Mouse (Mus musculus) stomach, postnatal 0 days (tissue): ENCODE measurements at regions not wholly inside any gene's neighbourhood (a gene's known extent, or its start where the extent isn't known, plus 50 kb on each side); places are given as distances from the start of the nearest gene placed in this dataset.
A peak's percentile ranks its signal among the peaks of the same experiment; 100 is the strongest.

Experiments used
- ATAC-seq: fragments of 200-750 bp; cut with Nextera tagmentation; 2 replicates; pipeline ENCODE4 v1.8.0; 2017; ENCODE audit not compliant: low FRiP score, low TSS enrichment
- DNase-seq: peaks from one replicate; pipeline ENCODE4 v3.0.0-alpha.2; 2016; ENCODE audit warnings: low spot score
- H3K27ac ChIP-seq: fragments of 300-500 bp; sonication (generic); replicated peaks from 2 replicates; pipeline ENCODE4 v1.5.1; 2014; ENCODE audit warnings: mild to moderate bottlenecking, control low read depth
- H3K27me3 ChIP-seq: fragments of 300-500 bp; sonication (generic); 2 replicates; pipeline ENCODE4 v1.6.1; 2014; ENCODE audit warnings: low read length; ENCODE audit not compliant: control insufficient read depth, insufficient read depth
- H3K36me3 ChIP-seq: fragments of 300-500 bp; sonication (generic); 2 replicates; pipeline ENCODE4 v1.6.1; 2014; ENCODE audit warnings: low read length, mixed read lengths; ENCODE audit not compliant: control insufficient read depth, insufficient read depth
- H3K4me1 ChIP-seq: fragments of 300-500 bp; sonication (generic); replicated peaks from 2 replicates; pipeline ENCODE4 v1.6.1; 2014; ENCODE audit warnings: antibody characterized with exemption; ENCODE audit not compliant: control insufficient read depth, insufficient read depth
- H3K4me2 ChIP-seq: fragments of 300-500 bp; sonication (generic); replicated peaks from 2 replicates; pipeline ENCODE4 v1.6.1; 2014; ENCODE audit warnings: low read depth, mild to moderate bottlenecking, control low read depth, moderate library complexity
- H3K4me3 ChIP-seq: fragments of 300-500 bp; sonication (generic); 2 replicates; pipeline ENCODE4 v1.5.1; 2014; ENCODE audit warnings: low read depth, low read length, control low read depth
- H3K9ac ChIP-seq: fragments of 300-500 bp; sonication (generic); 2 replicates; pipeline ENCODE4 v1.6.1; 2014; ENCODE audit warnings: mild to moderate bottlenecking, low read length, control low read depth, mixed read lengths
- H3K9me3 ChIP-seq: fragments of 300-500 bp; sonication (generic); 2 replicates; pipeline ENCODE4 v1.6.1; 2016; ENCODE audit warnings: low read length; ENCODE audit not compliant: control insufficient read depth
- CTCF ChIP-seq: IDR thresholded peaks from 2 replicates; pipeline ENCODE4 v1.5.1; 2016; ENCODE audit warnings: antibody characterized with exemption, low read depth, mild to moderate bottlenecking, moderate library complexity
- EP300 ChIP-seq: optimal IDR thresholded peaks from 2 replicates; pipeline ENCODE3; 2016; ENCODE audit warnings: antibody characterized with exemption
- WGBS: fragments of 180-500 bp; shearing (Covaris S2); extraction: QIAGEN DNeasy Blood & Tissue Kit; methylation state at CpG from one replicate; pipeline ENCODE4 v1.1.7; 2014; 5-methylcytosine and 5-hydroxymethylcytosine counted together

DNA sequence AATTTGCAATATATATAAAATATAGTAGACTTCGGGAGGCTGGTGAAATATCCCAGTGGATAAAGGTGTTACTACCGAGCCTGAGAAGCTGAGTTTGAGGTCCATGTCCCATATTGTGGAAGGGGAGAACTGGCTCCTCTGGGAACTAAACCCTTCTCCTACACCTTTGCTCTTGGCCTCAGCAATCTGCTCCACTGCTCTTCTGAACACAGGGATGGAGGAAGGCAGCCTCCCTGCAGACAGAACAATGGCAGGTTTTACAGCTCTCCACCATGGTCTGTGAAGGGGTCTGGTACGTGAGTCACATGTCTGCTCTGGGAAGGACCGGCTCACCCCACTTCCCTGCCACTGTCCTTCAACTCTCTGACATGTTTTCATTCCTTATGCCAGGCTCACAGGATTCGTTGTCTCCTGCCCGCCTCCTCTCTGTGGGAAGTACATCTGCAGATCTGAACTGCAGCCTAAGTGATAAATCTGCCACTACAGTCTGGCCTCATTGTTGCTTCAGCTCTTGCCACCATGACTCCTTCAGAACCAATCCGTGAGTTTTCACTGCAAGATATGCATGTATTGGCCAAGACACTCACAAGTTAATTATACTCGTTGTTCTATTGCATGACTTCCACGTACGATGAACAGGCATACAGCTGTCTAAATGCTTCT, 220.0 kb upstream of the Gm9767 start:
- no peaks in the 10 kb centered on the region for H3K27me3 ChIP-seq
- DNase-seq (no peak), ATAC-seq (no peak)
- no peak overlapping the region for H3K4me2 ChIP-seq
- H3K36me3 ChIP-seq: no peaks in the 10 kb centered on the region
- no peaks in the 10 kb centered on the region for H3K4me1 ChIP-seq
- no peak for TF ChIP-seq EP300
- TF ChIP-seq CTCF: no peak
- WGBS: 68% methylated on average over 10 of the region's 10 CpGs
- no peaks in the 10 kb centered on the region for H3K9me3 ChIP-seq
- H3K4me3 ChIP-seq: no peak overlapping the region
- no peak overlapping the region for H3K27ac ChIP-seq
- H3K9ac ChIP-seq: no peak overlapping the region

DNA sequence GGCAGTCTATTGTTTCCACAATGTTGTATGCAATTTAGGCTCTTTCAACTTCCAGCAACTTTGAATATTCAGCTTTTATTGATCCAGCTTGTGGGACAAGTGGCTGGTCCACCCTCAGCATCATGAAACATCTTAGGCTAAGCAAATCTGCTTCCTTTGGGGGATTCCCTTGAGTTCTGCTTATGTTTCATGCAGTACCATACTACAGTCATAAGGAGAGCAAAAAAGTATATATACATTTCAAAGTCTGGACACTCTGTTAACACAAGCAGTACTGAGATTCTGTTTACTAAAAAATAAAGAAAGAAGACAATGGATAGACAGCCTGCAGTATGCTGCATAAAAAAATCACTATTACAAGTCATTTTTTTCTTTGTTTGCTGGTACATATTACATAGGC, 233.7 kb upstream of the Gm9767 start:
- Histone ChIP-seq H3K9ac (no peak overlapping the region), H3K4me3 (no peak overlapping the region), H3K9me3 (no peaks in the 10 kb centered on the region), H3K4me1 (no peaks in the 10 kb centered on the region), H3K27ac (no peak overlapping the region), H3K4me2 (no peak overlapping the region), H3K27me3 (no peaks in the 10 kb centered on the region), H3K36me3 (no peaks in the 10 kb centered on the region)
- ATAC-seq (no peak), DNase-seq (no peak)
- no peak for TF ChIP-seq EP300
- TF ChIP-seq CTCF: no peak

DNA sequence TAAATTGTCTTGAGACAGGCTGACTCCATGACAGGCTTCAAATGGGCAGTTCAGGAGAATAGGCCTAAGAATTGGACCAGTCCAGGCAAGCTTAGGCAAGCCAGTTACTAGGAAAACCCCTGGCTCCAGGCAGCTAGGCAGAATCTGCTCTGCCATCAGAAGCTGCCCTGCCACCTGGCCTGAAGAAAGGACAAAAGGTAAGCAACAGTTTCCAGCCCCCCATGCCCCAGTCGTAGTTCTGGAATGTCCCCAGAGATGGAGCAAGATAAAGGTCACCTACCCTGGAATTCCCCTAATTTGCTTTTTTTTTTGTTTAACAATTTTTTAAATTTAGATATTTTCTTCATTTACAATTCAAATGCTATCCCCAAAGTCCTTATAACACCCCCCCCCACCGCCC, 248.8 kb upstream of the Gm9767 start:
- ATAC-seq (no peak), DNase-seq (no peak)
- Histone ChIP-seq H3K9ac (no peak overlapping the region), H3K27ac (no peak overlapping the region), H3K4me2 (no peak overlapping the region), H3K4me1 (no peaks in the 10 kb centered on the region), H3K4me3 (no peak overlapping the region), H3K9me3 (no peaks in the 10 kb centered on the region), H3K27me3 (no peaks in the 10 kb centered on the region), H3K36me3 (no peaks in the 10 kb centered on the region)
- TF ChIP-seq CTCF: no peak
- no peak for TF ChIP-seq EP300
- WGBS: 67% methylated on average over 2 of the region's 2 CpGs

GRCm38 (mm10) chr10:25804223-25804622, 268.2 kb upstream of the Smlr1 start:
- TF ChIP-seq CTCF (no peak), EP300 (no peak)
- 37% methylated on average over 3 of the region's 3 CpGs for WGBS
- Histone ChIP-seq H3K27me3 (no peaks in the 10 kb centered on the region), H3K27ac (peak overlapping the region; percentile 30), H3K4me1 (no peaks in the 10 kb centered on the region; the same call in 1 of the 2 replicates), H3K4me2 (no peak overlapping the region), H3K4me3 (no peak overlapping the region), H3K9ac (no peak overlapping the region), H3K36me3 (no peaks in the 10 kb centered on the region), H3K9me3 (no peaks in the 10 kb centered on the region)
- ATAC-seq (peak; percentile 53; the same call in 1 of the 2 replicates), DNase-seq (no peak)

GRCm38 (mm10) chr10:25801499-25801898, 265.4 kb upstream of the Smlr1 start:
- Histone ChIP-seq H3K4me3 (no peak overlapping the region), H3K27me3 (no peaks in the 10 kb centered on the region), H3K4me1 (no peaks in the 10 kb centered on the region; the same call in 1 of the 2 replicates), H3K27ac (no peak overlapping the region), H3K4me2 (no peak overlapping the region), H3K9ac (no peak overlapping the region), H3K36me3 (no peaks in the 10 kb centered on the region), H3K9me3 (no peaks in the 10 kb centered on the region)
- ATAC-seq (no peak), DNase-seq (no peak)
- 38% methylated on average over 2 of the region's 2 CpGs for WGBS
- TF ChIP-seq CTCF (no peak), EP300 (no peak)

GRCm38 (mm10) chr10:25798881-25799280, 262.8 kb upstream of the Smlr1 start:
- no peaks in the 10 kb centered on the region for H3K27me3 ChIP-seq
- TF ChIP-seq EP300 (no peak), CTCF (no peak)
- H3K9me3 ChIP-seq: no peaks in the 10 kb centered on the region
- no peak overlapping the region for H3K9ac ChIP-seq
- no peak overlapping the region for H3K27ac ChIP-seq
- no peak overlapping the region for H3K4me2 ChIP-seq
- no peak overlapping the region for H3K4me3 ChIP-seq
- H3K36me3 ChIP-seq: no peaks in the 10 kb centered on the region
- H3K4me1 ChIP-seq: no peaks in the 10 kb centered on the region
- no peak for ATAC-seq
- DNase-seq: no peak
- 97% methylated on average over 2 of the region's 2 CpGs for WGBS
